Mouse (Mus musculus) cerebellum, postnatal 25 days (tissue): ENCODE measurements around the gene Ostm1.

ENCODE experiments used
- DNase-seq, 2 experiments: peaks; one replicate each; pipeline ENCODE4 v3.0.0; 2021; ENCODE audit warnings: mixed read lengths in 2 of 2

Gene Ostm1

GRCm38 (mm10) chr10:42583902-42584435 is 347 bp downstream of the Ostm1 start:
- DNase-seq = peak in 1 of 2 experiments; percentile 18

GRCm38 (mm10) chr10:42584436-42584983 is 888 bp downstream of the Ostm1 start:
- DNase-seq = peak in 1 of 2 experiments; percentile 15

- no peak for DNase-seq
Measured at GRCm38 (mm10) chr10:42585156-42585555, 1.5 kb downstream of the Ostm1 start.

- DNase-seq = no peak
Measured at GRCm38 (mm10) chr10:42585596-42586305, 2.1 kb downstream of the Ostm1 start.

- no peak for DNase-seq
Measured at GRCm38 (mm10) chr10:42587961-42588750, 4.5 kb downstream of the Ostm1 start.

GRCm38 (mm10) chr10:42589505-42589904 is 5.9 kb downstream of the Ostm1 start:
- no peak for DNase-seq

- no peak for DNase-seq
Measured at GRCm38 (mm10) chr10:42590261-42591184, 6.9 kb downstream of the Ostm1 start.

GRCm38 (mm10) chr10:42591185-42591992 is 7.8 kb downstream of the Ostm1 start:
- DNase-seq = peak in 1 of 2 experiments; percentile 9

GRCm38 (mm10) chr10:42591993-42592686 is 8.5 kb downstream of the Ostm1 start:
- no peak for DNase-seq

- no peak for DNase-seq
Measured at GRCm38 (mm10) chr10:42593201-42593600, 9.6 kb downstream of the Ostm1 start.

GRCm38 (mm10) chr10:42598615-42599014 is 15.0 kb downstream of the Ostm1 start:
- no peak for DNase-seq

GRCm38 (mm10) chr10:42601556-42601955 is 17.9 kb downstream of the Ostm1 start:
- DNase-seq = peak in 1 of 2 experiments; percentile 16

- no peak for DNase-seq
Measured at GRCm38 (mm10) chr10:42604874-42605273, 21.3 kb downstream of the Ostm1 start.

GRCm38 (mm10) chr10:42606757-42607156 is 23.1 kb downstream of the Ostm1 start:
- DNase-seq = no peak

- no peak for DNase-seq
Measured at GRCm38 (mm10) chr10:42613075-42613474, 29.5 kb downstream of the Ostm1 start.

GRCm38 (mm10) chr10:42613639-42614381 is 30.2 kb downstream of the Ostm1 start:
- DNase-seq = peak; percentile 10

- DNase-seq = no peak
Measured at GRCm38 (mm10) chr10:42614766-42615165, 31.1 kb downstream of the Ostm1 start.

- DNase-seq = no peak
Measured at GRCm38 (mm10) chr10:42618291-42618690, 34.7 kb downstream of the Ostm1 start.

GRCm38 (mm10) chr10:42625907-42626306 is 42.3 kb downstream of the Ostm1 start:
- no peak for DNase-seq
